Mouse (Mus musculus): Measurements from ENCODE around the gene Hivep2. TPM values are rescaled to one million over a fixed set of nuclear protein-coding genes. Genes with fewer than 3 reads are reported as not detected.

Hivep2 gene
- polyA plus RNA-seq, 1 experiment from 2014 or later = 6.5 TPM

GRCm38 (mm10) chr10:14107980-14108671, 142.3 kb downstream of the Hivep2 start:
- Histone ChIP-seq H3K4me2 (replicated peaks) (no peak overlapping the region), H3K36me3 (no peaks in the 10 kb centered on the region), H3K9me3 (replicated peaks) (no peaks in the 10 kb centered on the region), H3K27me3 (no peaks in the 10 kb centered on the region), H3K9ac (no peak overlapping the region), H3K4me1 (no peaks in the 10 kb centered on the region), H3K27ac (no peak overlapping the region), H3K4me3 (no peak overlapping the region)
- no peak for ATAC-seq (ENCODE audit: low FRiP score)
- 70% methylated on average over 7 of the region's 7 CpGs for WGBS

GRCm38 (mm10) chr10:14115846-14116245, 150.0 kb downstream of the Hivep2 start:
- no peaks in the 10 kb centered on the region for H3K36me3 ChIP-seq
- no peak overlapping the region for H3K4me3 ChIP-seq
- no peaks in the 10 kb centered on the region for H3K4me1 ChIP-seq
- no peaks in the 10 kb centered on the region for H3K27me3 ChIP-seq
- ATAC-seq (ENCODE audit: low FRiP score) = no peak
- 87% methylated on average over 4 of the region's 4 CpGs for WGBS
- no peak overlapping the region for H3K9ac ChIP-seq
- no peaks in the 10 kb centered on the region for H3K9me3 ChIP-seq (replicated peaks)
- no peak overlapping the region for H3K27ac ChIP-seq
- no peak overlapping the region for H3K4me2 ChIP-seq (replicated peaks)

- H3K9ac ChIP-seq = no peak overlapping the region
- H3K27ac ChIP-seq = no peak overlapping the region
- no peak overlapping the region for H3K4me2 ChIP-seq (replicated peaks)
- H3K4me1 ChIP-seq = no peaks in the 10 kb centered on the region
- 91% methylated on average over 5 of the region's 5 CpGs for WGBS
- no peak overlapping the region for H3K4me3 ChIP-seq
- H3K36me3 ChIP-seq = no peaks in the 10 kb centered on the region
- no peaks in the 10 kb centered on the region for H3K27me3 ChIP-seq
- no peaks in the 10 kb centered on the region for H3K9me3 ChIP-seq (replicated peaks)
- ATAC-seq (ENCODE audit: low FRiP score) = no peak
These were observed 151.1 kb downstream of the Hivep2 start for GRCm38 (mm10) chr10:14116978-14117377.

- Histone ChIP-seq H3K9ac (no peak overlapping the region), H3K9me3 (replicated peaks) (no peaks in the 10 kb centered on the region), H3K4me1 (no peaks in the 10 kb centered on the region), H3K4me2 (replicated peaks) (no peak overlapping the region), H3K27ac (no peak overlapping the region), H3K4me3 (no peak overlapping the region), H3K27me3 (no peaks in the 10 kb centered on the region), H3K36me3 (no peaks in the 10 kb centered on the region)
- WGBS = 95% methylated on average over 5 of the region's 5 CpGs
- ATAC-seq (ENCODE audit: low FRiP score) = no peak
These were observed 153.3 kb downstream of the Hivep2 start for GRCm38 (mm10) chr10:14119201-14119600.

- Histone ChIP-seq H3K27ac (no peak overlapping the region), H3K4me2 (replicated peaks) (no peak overlapping the region), H3K9me3 (replicated peaks) (no peaks in the 10 kb centered on the region), H3K9ac (no peak overlapping the region), H3K27me3 (no peaks in the 10 kb centered on the region), H3K36me3 (no peaks in the 10 kb centered on the region), H3K4me1 (no peaks in the 10 kb centered on the region), H3K4me3 (no peak overlapping the region)
- WGBS = 90% methylated on average over 3 of the region's 3 CpGs
- no peak for ATAC-seq (ENCODE audit: low FRiP score)
These were observed 154.6 kb downstream of the Hivep2 start for GRCm38 (mm10) chr10:14120512-14120911.

- H3K36me3 ChIP-seq = peaks cover 36% of the 10 kb centered on the region
- 97% methylated on average over 12 of the region's 12 CpGs for WGBS
- no peak overlapping the region for H3K9ac ChIP-seq
- no peaks in the 10 kb centered on the region for H3K9me3 ChIP-seq (replicated peaks)
- no peak overlapping the region for H3K4me3 ChIP-seq
- H3K4me2 ChIP-seq (replicated peaks) = no peak overlapping the region
- H3K4me1 ChIP-seq = no peaks in the 10 kb centered on the region
- no peak for ATAC-seq (ENCODE audit: low FRiP score)
- no peak overlapping the region for H3K27ac ChIP-seq
- no peaks in the 10 kb centered on the region for H3K27me3 ChIP-seq
These were observed 162.0 kb downstream of the Hivep2 start for GRCm38 (mm10) chr10:14127826-14128225.

GRCm38 (mm10) chr10:14130270-14130669, 164.4 kb downstream of the Hivep2 start:
- ATAC-seq (ENCODE audit: low FRiP score) = no peak
- Histone ChIP-seq H3K4me2 (replicated peaks) (no peak overlapping the region), H3K9ac (no peak overlapping the region), H3K36me3 (peaks cover 36% of the 10 kb centered on the region), H3K9me3 (replicated peaks) (no peaks in the 10 kb centered on the region), H3K27me3 (no peaks in the 10 kb centered on the region), H3K27ac (no peak overlapping the region), H3K4me1 (no peaks in the 10 kb centered on the region), H3K4me3 (no peak overlapping the region)
- WGBS = 68% methylated on average over 8 of the region's 8 CpGs

GRCm38 (mm10) chr10:14131307-14131706, 165.4 kb downstream of the Hivep2 start:
- Histone ChIP-seq H3K4me3 (no peak overlapping the region), H3K27me3 (no peaks in the 10 kb centered on the region), H3K4me1 (no peaks in the 10 kb centered on the region), H3K9ac (no peak overlapping the region), H3K27ac (no peak overlapping the region), H3K4me2 (replicated peaks) (no peak overlapping the region), H3K36me3 (peaks cover 37% of the 10 kb centered on the region), H3K9me3 (replicated peaks) (no peaks in the 10 kb centered on the region)
- 96% methylated on average over 13 of the region's 13 CpGs for WGBS
- ATAC-seq (ENCODE audit: low FRiP score) = no peak

- Histone ChIP-seq H3K4me1 (no peaks in the 10 kb centered on the region), H3K4me2 (replicated peaks) (no peak overlapping the region), H3K4me3 (no peak overlapping the region), H3K27me3 (no peaks in the 10 kb centered on the region), H3K9me3 (replicated peaks) (no peaks in the 10 kb centered on the region), H3K27ac (no peak overlapping the region), H3K36me3 (peaks cover 40% of the 10 kb centered on the region), H3K9ac (no peak overlapping the region)
- WGBS = 87% methylated on average over 17 of the region's 17 CpGs
- ATAC-seq (ENCODE audit: low FRiP score) = no peak
These were observed 166.2 kb downstream of the Hivep2 start for GRCm38 (mm10) chr10:14132061-14132460.

GRCm38 (mm10) chr10:14132937-14133336, 167.1 kb downstream of the Hivep2 start:
- no peaks in the 10 kb centered on the region for H3K4me1 ChIP-seq
- H3K27ac ChIP-seq = no peak overlapping the region
- no peaks in the 10 kb centered on the region for H3K9me3 ChIP-seq (replicated peaks)
- peaks cover 34% of the 10 kb centered on the region for H3K36me3 ChIP-seq
- no peak overlapping the region for H3K9ac ChIP-seq
- H3K27me3 ChIP-seq = no peaks in the 10 kb centered on the region
- no peak overlapping the region for H3K4me3 ChIP-seq
- no peak for ATAC-seq (ENCODE audit: low FRiP score)
- no peak overlapping the region for H3K4me2 ChIP-seq (replicated peaks)

- ATAC-seq (ENCODE audit: low FRiP score) = no peak
- H3K27me3 ChIP-seq = no peaks in the 10 kb centered on the region
- 87% methylated on average over 3 of the region's 3 CpGs for WGBS
- no peak overlapping the region for H3K4me3 ChIP-seq
- H3K36me3 ChIP-seq = peaks cover 15% of the 10 kb centered on the region
- H3K9ac ChIP-seq = no peak overlapping the region
- H3K4me1 ChIP-seq = no peaks in the 10 kb centered on the region
- H3K27ac ChIP-seq = no peak overlapping the region
- no peaks in the 10 kb centered on the region for H3K9me3 ChIP-seq (replicated peaks)
- H3K4me2 ChIP-seq (replicated peaks) = no peak overlapping the region
These were observed 172.8 kb downstream of the Hivep2 start for GRCm38 (mm10) chr10:14138663-14139062.

- no peaks in the 10 kb centered on the region for H3K9me3 ChIP-seq (replicated peaks)
- ATAC-seq (ENCODE audit: low FRiP score) = no peak
- 93% methylated on average over 3 of the region's 3 CpGs for WGBS
These were observed 179.0 kb downstream of the Hivep2 start for GRCm38 (mm10) chr10:14144840-14145239.

GRCm38 (mm10) chr10:14164829-14165228, 199.0 kb downstream of the Hivep2 start:
- no peak overlapping the region for H3K4me2 ChIP-seq (replicated peaks)
- H3K4me1 ChIP-seq = 0 out of 2 replicates have a peak, but pooled peaks cover 4% of the 10 kb centered on the region
- H3K27me3 ChIP-seq = no peaks in the 10 kb centered on the region
- no peak overlapping the region for H3K27ac ChIP-seq
- H3K36me3 ChIP-seq = no peaks in the 10 kb centered on the region
- no peak overlapping the region for H3K9ac ChIP-seq
- no peak for ATAC-seq (ENCODE audit: low FRiP score)
- 45% methylated on average over 7 of the region's 7 CpGs for WGBS
- no peaks in the 10 kb centered on the region for H3K9me3 ChIP-seq (replicated peaks)
- no peak overlapping the region for H3K4me3 ChIP-seq

More at GRCm38 (mm10) chr10:14144840-14145239, 179.0 kb downstream of the Hivep2 start:
- H3K4me1 ChIP-seq = no peaks in the 10 kb centered on the region
- no peak overlapping the region for H3K4me2 ChIP-seq (replicated peaks)
- no peak overlapping the region for H3K27ac ChIP-seq
- H3K27me3 ChIP-seq = no peaks in the 10 kb centered on the region
- peaks cover 26% of the 10 kb centered on the region for H3K36me3 ChIP-seq
- H3K9ac ChIP-seq = no peak overlapping the region
- H3K4me3 ChIP-seq = no peak overlapping the region
